Mouse (Mus musculus) adrenal gland, postnatal 36 days (tissue): ENCODE data around the gene Uvrag. TPM values are rescaled to one million over a fixed set of nuclear protein-coding genes. Genes with fewer than 3 reads are reported as not detected.

Experiments
- DNase-seq, 2 experiments: peaks; one replicate each; pipeline ENCODE4 v3.0.0; 2021; ENCODE audit warnings: mixed read lengths in 1 of 2
- total RNA-seq, 2 experiments: library from RNA; stranded (reverse); gene quantifications; 2 replicates each; pipeline ENCODE4 v1.2.3; 2021

Gene Uvrag
- total RNA-seq, 2 experiments from 2014 or later: 31.2 to 36.3 TPM

- DNase-seq: no peak
Observed at GRCm38 (mm10) chr7:99024791-99025190, 116.2 kb downstream of the Uvrag start.

- no peak for DNase-seq
Observed at GRCm38 (mm10) chr7:99023931-99024330, 117.0 kb downstream of the Uvrag start.

- DNase-seq: no peak
Observed at GRCm38 (mm10) chr7:99021277-99021676, 119.7 kb downstream of the Uvrag start.

GRCm38 (mm10) chr7:99020353-99020752, 120.6 kb downstream of the Uvrag start:
- peak; percentile 44 to 54 for DNase-seq

GRCm38 (mm10) chr7:99017224-99017844, 123.6 kb downstream of the Uvrag start:
- no peak for DNase-seq

GRCm38 (mm10) chr7:99015914-99016313, 125.0 kb downstream of the Uvrag start:
- DNase-seq: no peak

GRCm38 (mm10) chr7:99015419-99015818, 125.5 kb downstream of the Uvrag start:
- DNase-seq: no peak

GRCm38 (mm10) chr7:99014620-99015019, 126.3 kb downstream of the Uvrag start:
- DNase-seq: no peak

GRCm38 (mm10) chr7:99007506-99008354, 133.2 kb downstream of the Uvrag start:
- no peak for DNase-seq

GRCm38 (mm10) chr7:99003231-99003630, 137.7 kb downstream of the Uvrag start:
- DNase-seq: no peak

- DNase-seq: no peak
Observed at GRCm38 (mm10) chr7:98998722-98999121, 142.2 kb downstream of the Uvrag start.

GRCm38 (mm10) chr7:98997760-98998159, 143.2 kb downstream of the Uvrag start:
- DNase-seq: no peak

- no peak for DNase-seq
Observed at GRCm38 (mm10) chr7:98996791-98997190, 144.2 kb downstream of the Uvrag start.

GRCm38 (mm10) chr7:98995126-98995727, 145.7 kb downstream of the Uvrag start:
- DNase-seq: no peak

- DNase-seq: no peak
Observed at GRCm38 (mm10) chr7:98994137-98994536, 146.8 kb downstream of the Uvrag start.

GRCm38 (mm10) chr7:98993395-98993794, 147.5 kb downstream of the Uvrag start:
- DNase-seq: no peak

- DNase-seq: no peak
Observed at GRCm38 (mm10) chr7:98991204-98991761, 149.7 kb downstream of the Uvrag start.

- DNase-seq: no peak
Observed at GRCm38 (mm10) chr7:98990510-98990909, 150.4 kb downstream of the Uvrag start.

- DNase-seq: no peak
Observed at GRCm38 (mm10) chr7:98986962-98987441, 153.9 kb downstream of the Uvrag start.

GRCm38 (mm10) chr7:98985935-98986334, 155.0 kb downstream of the Uvrag start:
- no peak for DNase-seq

GRCm38 (mm10) chr7:98985489-98985888, 155.5 kb downstream of the Uvrag start:
- no peak for DNase-seq

GRCm38 (mm10) chr7:98984319-98984718, 156.6 kb downstream of the Uvrag start:
- no peak for DNase-seq

GRCm38 (mm10) chr7:98983058-98983457, 157.9 kb downstream of the Uvrag start:
- no peak for DNase-seq
